Mouse (Mus musculus) frontal cortex, postnatal 10 days (tissue): ENCODE results near the gene Gm4175.
"Not testable (repeated sequence)": the region's sequence is repeated elsewhere in the genome, so short reads cannot be mapped to it uniquely, and the experiment has no call there.

Source experiments
- DNase-seq, 2 experiments: peaks; one replicate each; pipeline ENCODE4 v3.0.0; 2022; ENCODE audit warnings: low spot score in 2 of 2, mixed read lengths in 1 of 2

Gene Gm4175

GRCm38 (mm10) chr7:21761375-21761774 lies at the start of gene Gm4175:
Gm4175 (minus strand) TSS chr7:21761475.
- not testable (repeated sequence) for DNase-seq

- not testable (repeated sequence) for DNase-seq
Observed at GRCm38 (mm10) chr7:21796628-21797027, 35.4 kb upstream of the Gm4175 start, which contains the start of gene Gm4177. Gm4177 (minus strand) TSS chr7:21796728.
